Mouse (Mus musculus): ENCODE data around the gene Mob2. TPM values are rescaled to one million over a fixed set of nuclear protein-coding genes. Genes with fewer than 3 reads are reported as not detected.

Mob2 gene
- polyA plus RNA-seq (2014; fragmentation: Nextera tagmentation; extraction: Ambion mirVana) = 76.2 and 78.4 TPM in 2 replicates

GRCm38 (mm10) chr7:142060931-142061565 lies at the start of gene Mob2:
Gene Mob2, minus strand, starts transcription at chr7:142061065.
- Histone ChIP-seq H3K4me3 (ENCODE audit: low read depth, low read length) (peak within 1 kb of the TSS; percentile 94), H3K27me3 (ENCODE audit: insufficient read depth, low read length) (no peaks in the 10 kb centered on the region), H3K9ac (peak within 1 kb of the TSS; percentile 95), H3K4me2 (peak within 1 kb of the TSS; percentile 91), H3K9me3 (ENCODE audit: low read depth, low read length) (no peaks in the 10 kb centered on the region), H3K36me3 (ENCODE audit: insufficient read depth) (peaks cover 2% of the 10 kb centered on the region; the same call in 1 of the 2 replicates), H3K27ac (ENCODE audit: low read depth) (peak within 1 kb of the TSS; percentile 72), H3K4me1 (ENCODE audit: insufficient read depth) (peaks cover 10% of the 10 kb centered on the region)
- under 1% methylated on average over 49 of the region's 49 CpGs for WGBS
- DNase-seq (peak; percentile 95), ATAC-seq (ENCODE audit: insufficient read depth) (peak; percentile 97)
- TF ChIP-seq CTCF (IDR thresholded peaks at IDR 0.05; ENCODE audit: low read depth) = no peak

GRCm38 (mm10) chr7:142104747-142105146 lies 43.9 kb upstream of the Mob2 start:
- no peak overlapping the region for H3K9ac ChIP-seq

GRCm38 (mm10) chr7:142097776-142098175 lies 36.9 kb upstream of the Mob2 start:
- ATAC-seq (ENCODE audit: insufficient read depth) = peak; percentile 68
- Histone ChIP-seq H3K4me2 (no peak overlapping the region), H3K27ac (ENCODE audit: low read depth) (no peak overlapping the region), H3K27me3 (ENCODE audit: insufficient read depth, low read length) (peaks cover 45% of the 10 kb centered on the region), H3K4me3 (ENCODE audit: low read depth, low read length) (no peak overlapping the region), H3K36me3 (ENCODE audit: insufficient read depth) (no peaks in the 10 kb centered on the region), H3K9me3 (ENCODE audit: low read depth, low read length) (no peaks in the 10 kb centered on the region), H3K4me1 (ENCODE audit: insufficient read depth) (peaks cover 4% of the 10 kb centered on the region; the same call in 1 of the 2 replicates), H3K9ac (no peak overlapping the region)
- DNase-seq = peak; percentile 87
- TF ChIP-seq CTCF (IDR thresholded peaks at IDR 0.05; ENCODE audit: low read depth) = peak; percentile 94
- WGBS = 7% methylated on average over 9 of the region's 9 CpGs

More at GRCm38 (mm10) chr7:142104747-142105146, 43.9 kb upstream of the Mob2 start:
- ATAC-seq (ENCODE audit: insufficient read depth) (no peak), DNase-seq (no peak)
- Histone ChIP-seq H3K4me1 (ENCODE audit: insufficient read depth) (no peaks in the 10 kb centered on the region), H3K27ac (ENCODE audit: low read depth) (no peak overlapping the region), H3K4me2 (no peak overlapping the region), H3K27me3 (ENCODE audit: insufficient read depth, low read length) (no peaks in the 10 kb centered on the region), H3K36me3 (ENCODE audit: insufficient read depth) (no peaks in the 10 kb centered on the region), H3K9me3 (ENCODE audit: low read depth, low read length) (no peaks in the 10 kb centered on the region), H3K4me3 (ENCODE audit: low read depth, low read length) (no peak overlapping the region)
- 47% methylated on average over 5 of the region's 5 CpGs for WGBS
- TF ChIP-seq CTCF (IDR thresholded peaks at IDR 0.05; ENCODE audit: low read depth) = no peak

GRCm38 (mm10) chr7:142096701-142097100 lies 35.8 kb upstream of the Mob2 start:
- no peaks in the 10 kb centered on the region for H3K36me3 ChIP-seq (ENCODE audit: insufficient read depth)
- no peak overlapping the region for H3K4me3 ChIP-seq (ENCODE audit: low read depth, low read length)
- 67% methylated on average over 4 of the region's 4 CpGs for WGBS
- peaks cover 4% of the 10 kb centered on the region; the same call in 1 of the 2 replicates for H3K4me1 ChIP-seq (ENCODE audit: insufficient read depth)
- no peak overlapping the region for H3K27ac ChIP-seq (ENCODE audit: low read depth)
- no peak for TF ChIP-seq CTCF (IDR thresholded peaks at IDR 0.05; ENCODE audit: low read depth)
- H3K9ac ChIP-seq = no peak overlapping the region
- H3K27me3 ChIP-seq (ENCODE audit: insufficient read depth, low read length) = peaks cover 46% of the 10 kb centered on the region
- H3K4me2 ChIP-seq = no peak overlapping the region
- ATAC-seq (ENCODE audit: insufficient read depth) (no peak), DNase-seq (no peak)
- H3K9me3 ChIP-seq (ENCODE audit: low read depth, low read length) = no peaks in the 10 kb centered on the region

- Histone ChIP-seq H3K27me3 (ENCODE audit: insufficient read depth, low read length) (peaks cover 46% of the 10 kb centered on the region), H3K4me3 (ENCODE audit: low read depth, low read length) (peak within 1 kb of the TSS; percentile 68), H3K9ac (peak within 1 kb of the TSS; percentile 72), H3K36me3 (ENCODE audit: insufficient read depth) (no peaks in the 10 kb centered on the region), H3K4me1 (ENCODE audit: insufficient read depth) (peaks cover 4% of the 10 kb centered on the region; the same call in 1 of the 2 replicates), H3K9me3 (ENCODE audit: low read depth, low read length) (no peaks in the 10 kb centered on the region), H3K27ac (ENCODE audit: low read depth) (peak within 1 kb of the TSS; percentile 63), H3K4me2 (peak within 1 kb of the TSS; percentile 97)
- WGBS = under 1% methylated on average over 58 of the region's 63 CpGs
- peak; percentile 87 for ATAC-seq (ENCODE audit: insufficient read depth)
- TF ChIP-seq CTCF (IDR thresholded peaks at IDR 0.05; ENCODE audit: low read depth) = peak; percentile 52
- peak; percentile 91 for DNase-seq
Measured at GRCm38 (mm10) chr7:142095183-142095931, 34.5 kb upstream of the Mob2 start, which contains the start of gene Dusp8. Gene Dusp8, minus strand, starts transcription at chr7:142095843.

- ATAC-seq (ENCODE audit: insufficient read depth) = peak; percentile 37
- DNase-seq = peak; percentile 29
- H3K27ac ChIP-seq (ENCODE audit: low read depth) = peak overlapping the region; percentile 63
- TF ChIP-seq CTCF (IDR thresholded peaks at IDR 0.05; ENCODE audit: low read depth) = no peak
- no peaks in the 10 kb centered on the region for H3K36me3 ChIP-seq (ENCODE audit: insufficient read depth)
- peak overlapping the region; percentile 72 for H3K9ac ChIP-seq
- H3K4me1 ChIP-seq (ENCODE audit: insufficient read depth) = peaks cover 8% of the 10 kb centered on the region; the same call in 1 of the 2 replicates
- H3K9me3 ChIP-seq (ENCODE audit: low read depth, low read length) = no peaks in the 10 kb centered on the region
- H3K27me3 ChIP-seq (ENCODE audit: insufficient read depth, low read length) = peaks cover 46% of the 10 kb centered on the region
- peak overlapping the region; percentile 68 for H3K4me3 ChIP-seq (ENCODE audit: low read depth, low read length)
- under 1% methylated on average over 89 of the region's 89 CpGs for WGBS
- peak overlapping the region; percentile 97 for H3K4me2 ChIP-seq
Measured at GRCm38 (mm10) chr7:142094301-142095143, 33.7 kb upstream of the Mob2 start.

All from lung, embryonic 14.5 days (tissue).